Mouse (Mus musculus) monocyte, adult 2 months (primary cell): ENCODE results near the gene Dbf4.
A peak's percentile ranks its signal among the peaks of the same experiment; 100 is the strongest.

Experiments
- DNase-seq, 2 experiments: peaks; one replicate each; pipeline ENCODE4 v3.0.0; 2022; ENCODE audit warnings: low spot score in 2 of 2, low read depth in 1 of 2

Gene Dbf4

GRCm38 (mm10) chr5:8422157-8422931 is at the start of gene Dbf4, which contains the start of gene Slc25a40:
TSS of gene Dbf4 (minus strand) at chr5:8422716.
TSS of gene Slc25a40 (plus strand) at chr5:8422850.
- peak; percentile 77 to 89 for DNase-seq

- DNase-seq = no peak
Measured at GRCm38 (mm10) chr5:8456561-8456960, 34.0 kb upstream of the Dbf4 start.

- no peak for DNase-seq
Measured at GRCm38 (mm10) chr5:8455565-8455964, 33.0 kb upstream of the Dbf4 start.

- DNase-seq = no peak
Measured at GRCm38 (mm10) chr5:8439095-8439494, 16.6 kb upstream of the Dbf4 start.

- no peak for DNase-seq
Measured at GRCm38 (mm10) chr5:8437481-8438156, 15.1 kb upstream of the Dbf4 start.

- DNase-seq = no peak
Measured at GRCm38 (mm10) chr5:8425899-8426298, 3.4 kb upstream of the Dbf4 start.

- DNase-seq = no peak
Measured at GRCm38 (mm10) chr5:8424116-8424515, 1.6 kb upstream of the Dbf4 start.

GRCm38 (mm10) chr5:8422932-8423928 is 714 bp upstream of the Dbf4 start:
- DNase-seq = no peak

- no peak for DNase-seq
Measured at GRCm38 (mm10) chr5:8421424-8421823, 1.1 kb downstream of the Dbf4 start.

- DNase-seq = no peak
Measured at GRCm38 (mm10) chr5:8417443-8417842, 5.1 kb downstream of the Dbf4 start.

GRCm38 (mm10) chr5:8416683-8417413 is 5.7 kb downstream of the Dbf4 start:
- DNase-seq = no peak

GRCm38 (mm10) chr5:8408746-8409145 is 13.8 kb downstream of the Dbf4 start:
- no peak for DNase-seq

- DNase-seq = no peak
Measured at GRCm38 (mm10) chr5:8397587-8398249, 24.8 kb downstream of the Dbf4 start.

GRCm38 (mm10) chr5:8393891-8394583 is 28.5 kb downstream of the Dbf4 start:
- no peak for DNase-seq

GRCm38 (mm10) chr5:8374297-8374906 is 48.1 kb downstream of the Dbf4 start:
- DNase-seq = no peak

- DNase-seq = no peak
Measured at GRCm38 (mm10) chr5:8373415-8373814, 49.1 kb downstream of the Dbf4 start.

GRCm38 (mm10) chr5:8368781-8369180 is 53.7 kb downstream of the Dbf4 start:
- no peak for DNase-seq

GRCm38 (mm10) chr5:8368328-8368692 is 54.2 kb downstream of the Dbf4 start:
- no peak for DNase-seq
